Mouse (Mus musculus): ENCODE data around the gene Gm5930. TPM values are rescaled to one million over a fixed set of nuclear protein-coding genes. Genes with fewer than 3 reads are reported as not detected.
"Not testable (repeated sequence)": the region's sequence is repeated elsewhere in the genome, so short reads cannot be mapped to it uniquely, and the experiment has no call there.

Gene Gm5930
- not detected in 2 replicates for total RNA-seq (2017)

DNA sequence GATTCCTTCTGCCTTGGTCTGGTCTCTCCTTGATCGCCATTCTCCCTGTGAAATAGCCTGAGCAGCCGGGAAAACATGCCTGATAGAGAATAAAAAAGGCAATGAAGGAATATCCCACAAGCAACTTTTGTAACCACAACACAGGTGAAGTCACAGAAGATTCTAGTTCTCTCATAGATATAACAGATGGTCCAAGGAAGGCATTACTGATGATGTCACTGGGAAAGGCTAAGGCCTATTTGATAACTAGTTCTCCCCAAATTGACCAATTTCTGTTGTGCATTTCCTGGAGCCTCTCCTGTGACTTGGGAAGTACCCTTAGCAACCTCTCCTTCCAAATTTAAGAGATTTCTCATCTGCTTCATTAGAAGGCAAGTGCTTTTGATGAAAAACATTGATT lies at the start of gene Gm5930:
Gm5930 (minus strand) TSS at position 101 of the 400 bp plus-strand sequence.
- not testable (repeated sequence) for ATAC-seq (replicated peaks in 1 of 2; ENCODE audit: insufficient read depth in 1 of 2, low FRiP score in 2 of 2, low TSS enrichment in 1 of 2, low read depth in 1 of 2, poor library complexity in 2 of 2, severe bottlenecking in 2 of 2)

DNA sequence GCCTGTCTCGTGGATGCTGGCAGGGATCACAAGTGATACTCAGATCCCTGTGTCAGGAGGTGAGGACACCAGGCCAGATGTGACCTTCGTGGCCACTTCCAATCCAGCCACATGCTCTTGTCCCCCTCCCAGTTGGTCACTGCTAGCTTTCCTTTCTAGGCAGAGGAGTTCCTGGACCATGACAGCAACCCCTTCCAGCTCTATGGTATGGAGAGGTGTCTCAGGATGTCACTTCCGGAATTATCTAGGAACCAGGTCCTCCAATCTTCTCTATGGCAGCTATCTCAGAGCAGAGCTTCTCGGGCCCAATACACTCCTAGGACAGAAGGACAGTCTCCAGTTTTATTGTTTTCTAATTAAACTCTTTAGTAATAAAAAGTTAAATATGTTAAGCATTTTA lies 45.8 kb upstream of the Gm5930 start:
- ATAC-seq (replicated peaks in 1 of 2; ENCODE audit: insufficient read depth in 1 of 2, low FRiP score in 2 of 2, low TSS enrichment in 1 of 2, low read depth in 1 of 2, poor library complexity in 2 of 2, severe bottlenecking in 2 of 2): not testable (repeated sequence)

DNA sequence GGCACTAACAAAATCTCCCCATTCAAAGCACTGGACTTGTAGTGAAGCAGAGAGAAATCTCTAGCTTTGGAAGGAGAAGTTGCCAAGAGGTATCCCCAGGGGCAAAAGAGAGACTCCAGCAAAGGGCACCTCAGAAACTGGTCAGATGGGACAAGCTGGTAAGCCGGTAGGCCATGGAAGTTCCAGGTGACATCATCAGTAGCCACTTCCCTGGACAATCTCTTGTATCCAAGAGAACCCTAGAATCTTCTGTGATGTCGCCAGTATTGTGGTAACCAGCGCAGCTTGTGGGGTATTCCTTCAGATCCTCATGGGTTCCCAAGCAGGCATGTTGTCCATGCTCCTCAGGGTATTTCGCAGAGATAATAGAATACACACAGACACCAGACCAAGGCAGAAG lies 26.7 kb upstream of the Gm5930 start, which contains the start of gene Gm8229:
Gm8229 (plus strand) TSS at position 301 of the 400 bp plus-strand sequence.
- ATAC-seq (replicated peaks in 1 of 2; ENCODE audit: insufficient read depth in 1 of 2, low FRiP score in 2 of 2, low TSS enrichment in 1 of 2, low read depth in 1 of 2, poor library complexity in 2 of 2, severe bottlenecking in 2 of 2): not testable (repeated sequence)

GRCm38 (mm10) chr14:44362301-44362700 lies 23.9 kb upstream of the Gm5930 start:
- not testable (repeated sequence) for ATAC-seq (replicated peaks in 1 of 2; ENCODE audit: insufficient read depth in 1 of 2, low FRiP score in 2 of 2, low TSS enrichment in 1 of 2, low read depth in 1 of 2, poor library complexity in 2 of 2, severe bottlenecking in 2 of 2)

- ATAC-seq (replicated peaks in 1 of 2; ENCODE audit: insufficient read depth in 1 of 2, low FRiP score in 2 of 2, low TSS enrichment in 1 of 2, low read depth in 1 of 2, poor library complexity in 2 of 2, severe bottlenecking in 2 of 2): not testable (repeated sequence)
Observed at GRCm38 (mm10) chr14:44361416-44361815, 23.0 kb upstream of the Gm5930 start.

DNA sequence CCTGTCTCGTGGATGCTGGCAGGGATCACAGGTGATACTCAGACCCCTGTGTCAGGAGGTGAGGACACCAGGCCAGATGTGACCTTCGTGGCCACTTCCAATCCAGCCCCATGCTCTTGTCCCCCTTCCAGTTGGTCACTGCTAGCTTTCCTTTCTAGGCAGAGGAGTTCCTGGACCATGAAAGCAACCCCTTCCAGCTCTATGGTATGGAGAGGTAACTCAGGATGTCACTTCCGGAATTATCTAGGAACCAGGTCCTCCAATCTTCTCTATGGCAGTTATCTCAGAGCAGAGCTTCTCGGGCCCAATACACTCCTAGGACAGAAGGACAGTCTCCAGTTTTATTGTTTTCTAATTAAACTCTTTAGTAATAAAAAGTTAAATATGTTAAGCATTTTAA lies 26.3 kb downstream of the Gm5930 start:
- not testable (repeated sequence) for ATAC-seq (replicated peaks in 1 of 2; ENCODE audit: insufficient read depth in 1 of 2, low FRiP score in 2 of 2, low TSS enrichment in 1 of 2, low read depth in 1 of 2, poor library complexity in 2 of 2, severe bottlenecking in 2 of 2)

GRCm38 (mm10) chr14:44285280-44285679 lies 53.1 kb downstream of the Gm5930 start, which contains the start of gene Gm8220:
TSS of gene Gm8220 (plus strand) at chr14:44285580.
- ATAC-seq (replicated peaks in 1 of 2; ENCODE audit: insufficient read depth in 1 of 2, low FRiP score in 2 of 2, low TSS enrichment in 1 of 2, low read depth in 1 of 2, poor library complexity in 2 of 2, severe bottlenecking in 2 of 2): not testable (repeated sequence)

Other genes starting within 250 kb of the Gm5930 start
- gene Ear2, start 235.9 kb downstream of the Gm5930 start, total RNA-seq (2017): 31.6 and 48.0 TPM in 2 replicates
- gene Gm3327, start 214.7 kb downstream of the Gm5930 start, total RNA-seq (2017): not detected in 2 replicates
- not detected in 2 replicates for gene Gm8212, start 140.9 kb downstream of the Gm5930 start, total RNA-seq (2017)
- not detected in 2 replicates for gene 4930503E14Rik, start 125.3 kb downstream of the Gm5930 start, total RNA-seq (2017)
- not detected in 2 replicates for gene Gm8220, start 53.0 kb downstream of the Gm5930 start, total RNA-seq (2017)
- gene Gm8229, start 26.8 kb upstream of the Gm5930 start, total RNA-seq (2017): not detected in 2 replicates
- not detected in 2 replicates for gene Gm3371, start 72.1 kb upstream of the Gm5930 start, total RNA-seq (2017)
- not detected in 2 replicates for gene Gm8232, start 95.1 kb upstream of the Gm5930 start, total RNA-seq (2017)
- not detected in 2 replicates for gene BC061237, start 153.9 kb upstream of the Gm5930 start, total RNA-seq (2017)
- not detected in 2 replicates for gene Gm17093, start 179.7 kb upstream of the Gm5930 start, total RNA-seq (2017)
- gene Gm8247, start 244.6 kb upstream of the Gm5930 start, total RNA-seq (2017): not detected in 2 replicates

Data from hematopoietic stem cell, adult 5-6 weeks (primary cell).